Mouse (Mus musculus): ENCODE data around the gene Usp6nl. TPM values are rescaled to one million over a fixed set of nuclear protein-coding genes. Genes with fewer than 3 reads are reported as not detected.
A peak's percentile ranks its signal among the peaks of the same experiment; 100 is the strongest.

Gene Usp6nl
- total RNA-seq, 1 experiment: 9.1 TPM

GRCm38 (mm10) chr2:6283569-6283968 lies 38.9 kb upstream of the Usp6nl start:
- no peaks in the 10 kb centered on the region for H3K4me1 ChIP-seq (ENCODE audit: control insufficient read depth in 2 of 2, insufficient read depth in 2 of 2, low read length in 2 of 2, poor library complexity in 1 of 2)
- in situ Hi-C loops (cut with MboI; ENCODE audit: low sequenced_read_pairs in 2 of 2, unreplicated experiment in 2 of 2): no loop called here
- H3K36me3 ChIP-seq (ENCODE audit: control insufficient read depth, insufficient read depth, low read length, poor library complexity, severe bottlenecking): no peaks in the 10 kb centered on the region
- H3K9ac ChIP-seq (ENCODE audit: insufficient read depth, low read depth, low read length, poor library complexity, severe bottlenecking): no peak overlapping the region
- TF ChIP-seq HCFC1 (IDR thresholded peaks at IDR 0.05; ENCODE audit: borderline replicate concordance, insufficient read depth, low read length) (no peak), ZNF384 (IDR thresholded peaks at IDR 0.05; ENCODE audit: low read depth, low read length) (no peak), CHD2 (IDR thresholded peaks at IDR 0.05; ENCODE audit: low read depth, low read length) (no peak), MAFK (IDR thresholded peaks at IDR 0.05; ENCODE audit: insufficient read depth, low read depth, low read length) (no peak), ZC3H11A (IDR thresholded peaks at IDR 0.05; ENCODE audit: borderline replicate concordance, low read depth, low read length) (no peak)
- H3K9me3 ChIP-seq (ENCODE audit: control insufficient read depth, insufficient read depth, low read depth, low read length): no peaks in the 10 kb centered on the region
- no peak for DNase-seq (ENCODE audit: low read depth, low spot score)
- no peak overlapping the region for H3K4me3 ChIP-seq (ENCODE audit: insufficient read depth in 1 of 2, low read depth in 1 of 2, low read length in 2 of 2, poor library complexity in 1 of 2, severe bottlenecking in 1 of 2)
- H3K27ac ChIP-seq (ENCODE audit: insufficient read depth, low read depth, low read length, poor library complexity, severe bottlenecking): no peak overlapping the region

GRCm38 (mm10) chr2:6284784-6285183 lies 37.7 kb upstream of the Usp6nl start:
- H3K9me3 ChIP-seq (ENCODE audit: control insufficient read depth, insufficient read depth, low read depth, low read length): no peaks in the 10 kb centered on the region
- H3K9ac ChIP-seq (ENCODE audit: insufficient read depth, low read depth, low read length, poor library complexity, severe bottlenecking): no peak overlapping the region
- H3K27ac ChIP-seq (ENCODE audit: insufficient read depth, low read depth, low read length, poor library complexity, severe bottlenecking): no peak overlapping the region
- TF ChIP-seq HCFC1 (IDR thresholded peaks at IDR 0.05; ENCODE audit: borderline replicate concordance, insufficient read depth, low read length) (no peak), ZC3H11A (IDR thresholded peaks at IDR 0.05; ENCODE audit: borderline replicate concordance, low read depth, low read length) (no peak), CHD2 (IDR thresholded peaks at IDR 0.05; ENCODE audit: low read depth, low read length) (no peak), ZNF384 (IDR thresholded peaks at IDR 0.05; ENCODE audit: low read depth, low read length) (no peak), MAFK (IDR thresholded peaks at IDR 0.05; ENCODE audit: insufficient read depth, low read depth, low read length) (no peak)
- H3K36me3 ChIP-seq (ENCODE audit: control insufficient read depth, insufficient read depth, low read length, poor library complexity, severe bottlenecking): no peaks in the 10 kb centered on the region
- no peak overlapping the region for H3K4me3 ChIP-seq (ENCODE audit: insufficient read depth in 1 of 2, low read depth in 1 of 2, low read length in 2 of 2, poor library complexity in 1 of 2, severe bottlenecking in 1 of 2)
- in situ Hi-C loops (cut with MboI; ENCODE audit: low sequenced_read_pairs in 2 of 2, unreplicated experiment in 2 of 2): no loop called here
- H3K4me1 ChIP-seq (ENCODE audit: control insufficient read depth in 2 of 2, insufficient read depth in 2 of 2, low read length in 2 of 2, poor library complexity in 1 of 2): no peaks in the 10 kb centered on the region
- no peak for DNase-seq (ENCODE audit: low read depth, low spot score)

- Histone ChIP-seq H3K27ac (ENCODE audit: insufficient read depth, low read depth, low read length, poor library complexity, severe bottlenecking) (0 out of 2 replicates have a peak overlapping the region, but pooled peaks have one; percentile 12), H3K9me3 (ENCODE audit: control insufficient read depth, insufficient read depth, low read depth, low read length) (no peaks in the 10 kb centered on the region), H3K4me1 (ENCODE audit: control insufficient read depth in 2 of 2, insufficient read depth in 2 of 2, low read length in 2 of 2, poor library complexity in 1 of 2) (no peaks in the 10 kb centered on the region), H3K4me3 (ENCODE audit: insufficient read depth in 1 of 2, low read depth in 1 of 2, low read length in 2 of 2, poor library complexity in 1 of 2, severe bottlenecking in 1 of 2) (no peak overlapping the region), H3K9ac (ENCODE audit: insufficient read depth, low read depth, low read length, poor library complexity, severe bottlenecking) (no peak overlapping the region), H3K36me3 (ENCODE audit: control insufficient read depth, insufficient read depth, low read length, poor library complexity, severe bottlenecking) (no peaks in the 10 kb centered on the region)
- no peak for DNase-seq (ENCODE audit: low read depth, low spot score)
- no peak for TF ChIP-seq CHD2 (IDR thresholded peaks at IDR 0.05; ENCODE audit: low read depth, low read length)
- in situ Hi-C loops (cut with MboI; ENCODE audit: low sequenced_read_pairs in 2 of 2, unreplicated experiment in 2 of 2): no loop called here
Observed at GRCm38 (mm10) chr2:6285794-6286193, 36.7 kb upstream of the Usp6nl start.

GRCm38 (mm10) chr2:6293825-6294444 lies 28.5 kb upstream of the Usp6nl start:
- DNase-seq (ENCODE audit: low read depth, low spot score): no peak
- in situ Hi-C loops (cut with MboI; ENCODE audit: low sequenced_read_pairs in 2 of 2, unreplicated experiment in 2 of 2): no loop called here
- H3K27ac ChIP-seq (ENCODE audit: insufficient read depth, low read depth, low read length, poor library complexity, severe bottlenecking): no peak overlapping the region
- H3K9me3 ChIP-seq (ENCODE audit: control insufficient read depth, insufficient read depth, low read depth, low read length): no peaks in the 10 kb centered on the region
- TF ChIP-seq ZC3H11A (IDR thresholded peaks at IDR 0.05; ENCODE audit: borderline replicate concordance, low read depth, low read length): no peak
- no peak for TF ChIP-seq HCFC1 (IDR thresholded peaks at IDR 0.05; ENCODE audit: borderline replicate concordance, insufficient read depth, low read length)
- no peak for TF ChIP-seq ZNF384 (IDR thresholded peaks at IDR 0.05; ENCODE audit: low read depth, low read length)
- TF ChIP-seq MAFK (IDR thresholded peaks at IDR 0.05; ENCODE audit: insufficient read depth, low read depth, low read length): no peak
- no peaks in the 10 kb centered on the region for H3K4me1 ChIP-seq (ENCODE audit: control insufficient read depth in 2 of 2, insufficient read depth in 2 of 2, low read length in 2 of 2, poor library complexity in 1 of 2)
- no peaks in the 10 kb centered on the region for H3K36me3 ChIP-seq (ENCODE audit: control insufficient read depth, insufficient read depth, low read length, poor library complexity, severe bottlenecking)
- no peak overlapping the region for H3K9ac ChIP-seq (ENCODE audit: insufficient read depth, low read depth, low read length, poor library complexity, severe bottlenecking)
- no peak overlapping the region for H3K4me3 ChIP-seq (ENCODE audit: insufficient read depth in 1 of 2, low read depth in 1 of 2, low read length in 2 of 2, poor library complexity in 1 of 2, severe bottlenecking in 1 of 2)

GRCm38 (mm10) chr2:6294993-6295628 lies 27.4 kb upstream of the Usp6nl start:
- H3K27ac ChIP-seq (ENCODE audit: insufficient read depth, low read depth, low read length, poor library complexity, severe bottlenecking): no peak overlapping the region
- no peaks in the 10 kb centered on the region for H3K36me3 ChIP-seq (ENCODE audit: control insufficient read depth, insufficient read depth, low read length, poor library complexity, severe bottlenecking)
- H3K4me1 ChIP-seq (ENCODE audit: control insufficient read depth in 2 of 2, insufficient read depth in 2 of 2, low read length in 2 of 2, poor library complexity in 1 of 2): no peaks in the 10 kb centered on the region
- H3K4me3 ChIP-seq (ENCODE audit: insufficient read depth in 1 of 2, low read depth in 1 of 2, low read length in 2 of 2, poor library complexity in 1 of 2, severe bottlenecking in 1 of 2): no peak overlapping the region
- DNase-seq (ENCODE audit: low read depth, low spot score): no peak
- H3K9me3 ChIP-seq (ENCODE audit: control insufficient read depth, insufficient read depth, low read depth, low read length): no peaks in the 10 kb centered on the region
- no peak for TF ChIP-seq CHD2 (IDR thresholded peaks at IDR 0.05; ENCODE audit: low read depth, low read length)
- TF ChIP-seq MAFK (IDR thresholded peaks at IDR 0.05; ENCODE audit: insufficient read depth, low read depth, low read length): no peak
- TF ChIP-seq ZNF384 (IDR thresholded peaks at IDR 0.05; ENCODE audit: low read depth, low read length): no peak
- TF ChIP-seq HCFC1 (IDR thresholded peaks at IDR 0.05; ENCODE audit: borderline replicate concordance, insufficient read depth, low read length): no peak
- no peak for TF ChIP-seq ZC3H11A (IDR thresholded peaks at IDR 0.05; ENCODE audit: borderline replicate concordance, low read depth, low read length)
- in situ Hi-C loops (cut with MboI; ENCODE audit: low sequenced_read_pairs in 2 of 2, unreplicated experiment in 2 of 2): no loop called here
- no peak overlapping the region for H3K9ac ChIP-seq (ENCODE audit: insufficient read depth, low read depth, low read length, poor library complexity, severe bottlenecking)
